In genomic region chr9:62366478-62367458, GRCm38 (mm10) we compare ENCODE assay signal across 8 mouse cellular contexts. TPM values are rescaled to one million over a fixed set of nuclear protein-coding genes. Genes with fewer than 3 reads are reported as not detected.
DNase-seq lines count a peak whose midpoint lies in the region; ATAC-seq and TF ChIP-seq lines count a peak whose summit lies in the region.

No protein-coding gene starts in this region.

- DNase-seq in lung, adult 2 months = peak; percentile 17
- DNase-seq in lung, postnatal 14 days = no peak
- peak; percentile 37 for DNase-seq in brain, adult 2 months (ENCODE audit: low read depth, low spot score)
- no peak for DNase-seq in left cerebral cortex, adult 8-10 months (ENCODE audit: low spot score in 2 of 2)
- DNase-seq in thymus, postnatal 0 days (ENCODE audit: low spot score) = no peak
- no peak for DNase-seq in left cerebral cortex, adult 9 months (ENCODE audit: low spot score in 2 of 2)

- peak overlapping the region; percentile 35; the same call in 1 of the 2 replicates for H3K9ac ChIP-seq in hindbrain, embryonic 13.5 days
- H3K9ac ChIP-seq in neural tube, embryonic 15.5 days (replicated peaks) = no peak overlapping the region

- no peaks in the 10 kb centered on the region for H3K36me3 ChIP-seq in hindbrain, embryonic 13.5 days
- no peaks in the 10 kb centered on the region for H3K36me3 ChIP-seq in neural tube, embryonic 15.5 days

- H3K9me3 ChIP-seq in hindbrain, embryonic 13.5 days = no peaks in the 10 kb centered on the region
- H3K9me3 ChIP-seq in neural tube, embryonic 15.5 days (replicated peaks) = no peaks in the 10 kb centered on the region

- peak overlapping the region; percentile 61 for H3K27ac ChIP-seq in hindbrain, embryonic 13.5 days
- H3K27ac ChIP-seq in neural tube, embryonic 15.5 days (replicated peaks) = peak overlapping the region; percentile 73

- TF ChIP-seq CTCF in lung, adult 2 months (IDR thresholded peaks at IDR 0.05; ENCODE audit: insufficient read depth, low read length) = no peak

- 0 out of 2 replicates have a peak overlapping the region, but pooled peaks have one; percentile 5 for H3K4me2 ChIP-seq in hindbrain, embryonic 13.5 days
- 0 out of 2 replicates have a peak overlapping the region, but pooled peaks have one; percentile 3 for H3K4me2 ChIP-seq in neural tube, embryonic 15.5 days

- no peak; the same call in 1 of the 2 replicates for ATAC-seq in hindbrain, embryonic 13.5 days (ENCODE audit: low FRiP score)
- no peak for ATAC-seq in neural tube, embryonic 15.5 days (ENCODE audit: low FRiP score)

- no peak overlapping the region for H3K4me3 ChIP-seq in lung, adult 2 months (replicated peaks; ENCODE audit: extremely low read depth, low read depth, low read length)
- H3K4me3 ChIP-seq in hindbrain, embryonic 13.5 days = no peak overlapping the region
- H3K4me3 ChIP-seq in neural tube, embryonic 15.5 days (replicated peaks) = no peak overlapping the region

- no peaks in the 10 kb centered on the region for H3K27me3 ChIP-seq in hindbrain, embryonic 13.5 days
- no peaks in the 10 kb centered on the region for H3K27me3 ChIP-seq in neural tube, embryonic 15.5 days (replicated peaks)

- 35% methylated on average over 23 of the region's 23 CpGs for WGBS in lung, adult 2 months
- WGBS in hindbrain, embryonic 13.5 days = 53% methylated on average over 23 of the region's 23 CpGs
- 56% methylated on average over 23 of the region's 23 CpGs for WGBS in neural tube, embryonic 15.5 days

- TF ChIP-seq POLR2A in lung, adult 2 months (IDR thresholded peaks at IDR 0.05; ENCODE audit: borderline replicate concordance, extremely low read depth, low read depth, low read length) = no peak

- peaks cover 58% of the 10 kb centered on the region for H3K4me1 ChIP-seq in lung, adult 2 months (ENCODE audit: control insufficient read depth, insufficient read depth, low read length)
- H3K4me1 ChIP-seq in hindbrain, embryonic 13.5 days (replicated peaks) = peaks cover 99% of the 10 kb centered on the region
- peaks cover 88% of the 10 kb centered on the region for H3K4me1 ChIP-seq in neural tube, embryonic 15.5 days

RNA-seq across cellular contexts. Expression of gene Anp32a, which starts 25.7 kb away (rescaled TPM):
- polyA plus RNA-seq in lung, adult 2 months (2012; rRNA removed) = 28.9 and 58.2 TPM in 2 replicates
- polyA plus RNA-seq in hindbrain, embryonic 13.5 days (2015; fragmentation: Nextera tagmentation; extraction: Ambion mirVana) = 149 and 172 TPM in 2 replicates
- 131 and 170 TPM in 2 replicates for polyA plus RNA-seq in neural tube, embryonic 15.5 days (2015; fragmentation: Nextera tagmentation; extraction: Ambion mirVana)
- total RNA-seq in left cerebral cortex, adult 8-10 months (2022) = 100 to 1,000 TPM; 280 to 364 (median 327) TPM
- 150 and 161 TPM in 2 replicates for polyA plus RNA-seq in thymus, postnatal 0 days (2015; fragmentation: Nextera tagmentation; extraction: Ambion mirVana)

Comparison
In these comparisons a context has a peak if more than half of its experiments do, and no peak if none do; other contexts are left out.
1. DNase-seq: peak in lung, adult 2 months (single experiment) and brain, adult 2 months (single experiment); none in lung, postnatal 14 days (single experiment), left cerebral cortex, adult 8-10 months (0 of 2), thymus, postnatal 0 days (single experiment) and left cerebral cortex, adult 9 months (0 of 2).